Mouse (Mus musculus) bone marrow, adult 2 months (tissue): Measurements from ENCODE around the gene Aoc2. TPM values are rescaled to one million over a fixed set of nuclear protein-coding genes. Genes with fewer than 3 reads are reported as not detected.

Source experiments
- H3K27ac ChIP-seq: fragments of 200-500 bp; 2 replicates; pipeline ENCODE4 v1.5.1; 2012; ENCODE audit warnings: low read depth, mild to moderate bottlenecking, control low read depth, inconsistent platforms, low read length; ENCODE audit not compliant: control insufficient read depth, poor library complexity, insufficient read depth
- H3K4me1 ChIP-seq: fragments of 200-500 bp; 2 replicates; pipeline ENCODE4 v1.6.1; 2011; ENCODE audit warnings: low read length; ENCODE audit not compliant: control insufficient read depth, insufficient read depth
- H3K4me3 ChIP-seq: fragments of 200-500 bp; replicated peaks from 2 replicates; pipeline ENCODE3; 2011; ENCODE audit warnings: mild to moderate bottlenecking, low read depth, low read length, control low read depth; ENCODE audit not compliant: control insufficient read depth
- CTCF ChIP-seq: fragments of 200-500 bp; IDR thresholded peaks from 2 replicates; pipeline ENCODE4 v1.5.1; 2011; ENCODE audit warnings: low read length, control low read depth; ENCODE audit not compliant: control insufficient read depth, insufficient read depth
- POLR2A ChIP-seq: fragments of 200-500 bp; IDR thresholded peaks from 2 replicates; pipeline ENCODE4 v1.6.1; 2011; ENCODE audit warnings: low read depth, mild to moderate bottlenecking, control low read depth, low read length, borderline replicate concordance; ENCODE audit not compliant: control insufficient read depth
- WGBS: fragments of 180-500 bp; shearing (Covaris S2); methylation state at CpG from one replicate; pipeline ENCODE4 v1.1.7; 2018; 5-methylcytosine and 5-hydroxymethylcytosine counted together
- polyA plus RNA-seq: library from polyadenylated mRNA; stranded (reverse); fragments of >200 nt; gene quantifications from 2 replicates; pipeline ENCODE4 v1.2.4, GENCODE M21; 2011; ENCODE audit warnings: low replicate concordance; ENCODE audit not compliant: missing spikeins, insufficient read depth, insufficient read length

Aoc2 gene
- polyA plus RNA-seq, 1 experiment, result 12.4 TPM

GRCm38 (mm10) chr11:101338123-101338760 is 13.4 kb downstream of the Aoc2 start:
- no peak for TF ChIP-seq CTCF
- no peak for TF ChIP-seq POLR2A
- H3K4me1 ChIP-seq, result no peaks in the 10 kb centered on the region
- no peak overlapping the region for H3K4me3 ChIP-seq
- WGBS, result 3% methylated on average over 9 of the region's 9 CpGs
- no peak overlapping the region for H3K27ac ChIP-seq

DNA sequence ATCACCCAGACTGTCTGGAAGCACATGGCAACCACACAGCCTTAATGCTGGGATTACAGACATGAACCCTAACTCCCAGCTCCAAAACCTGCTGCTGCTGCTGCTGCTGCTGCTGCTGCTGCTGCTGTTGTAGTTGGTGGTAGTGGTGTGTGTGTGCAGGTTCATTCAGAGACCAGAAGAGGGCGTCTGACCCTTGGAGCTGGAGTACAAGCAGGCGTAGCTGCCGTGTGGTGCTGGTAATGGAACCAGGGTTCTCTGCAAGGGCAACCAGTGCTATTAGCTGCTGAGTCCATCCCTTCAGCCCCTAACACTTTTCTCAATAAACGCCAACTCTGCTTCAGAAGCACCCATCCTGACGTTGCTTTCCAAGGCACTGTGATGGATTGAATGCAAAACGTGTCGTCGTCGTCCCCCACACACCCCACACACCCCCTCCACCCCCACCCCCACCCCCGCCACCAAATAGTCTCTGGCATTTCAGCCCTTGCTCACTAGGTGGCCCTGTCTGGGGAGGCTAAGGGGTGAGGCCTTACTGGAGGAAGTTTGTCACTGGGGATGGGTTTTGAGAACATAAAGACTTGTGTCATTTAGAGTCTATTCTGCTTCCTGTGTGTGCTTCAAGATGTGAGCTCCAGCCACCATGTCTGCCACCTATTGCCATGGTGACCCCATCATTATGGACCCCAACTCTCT is 22.4 kb downstream of the Aoc2 start:
- Histone ChIP-seq H3K27ac (no peak overlapping the region), H3K4me1 (no peaks in the 10 kb centered on the region), H3K4me3 (no peak overlapping the region)
- WGBS, result 78% methylated on average over 10 of the region's 10 CpGs
- no peak for TF ChIP-seq POLR2A

GRCm38 (mm10) chr11:101348774-101349173 is 23.9 kb downstream of the Aoc2 start:
- Histone ChIP-seq H3K27ac (no peak overlapping the region), H3K4me1 (no peaks in the 10 kb centered on the region), H3K4me3 (no peak overlapping the region)
- no peak for TF ChIP-seq POLR2A
- TF ChIP-seq CTCF, result no peak
- 74% methylated on average over 7 of the region's 7 CpGs for whole genome bisulfite sequencing

DNA sequence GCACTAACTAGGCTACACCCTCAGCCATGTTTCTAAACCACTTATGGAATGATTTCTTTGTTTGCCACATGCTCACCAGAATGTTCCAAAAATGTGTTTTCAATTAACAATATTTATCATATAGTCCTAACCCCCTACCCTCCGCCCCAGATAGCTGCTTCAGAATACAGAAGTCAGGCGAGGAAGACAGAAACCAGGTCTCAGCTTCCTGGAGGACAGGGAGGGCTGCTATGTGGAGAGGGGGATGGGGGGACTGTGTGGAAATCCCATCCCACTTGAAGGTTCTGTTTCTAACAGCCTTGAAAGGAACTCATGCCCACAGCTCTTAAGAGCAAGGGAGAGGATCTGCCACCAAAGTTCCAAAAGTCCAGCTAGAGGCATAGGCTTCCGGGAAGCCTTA is 24.4 kb downstream of the Aoc2 start:
- no peak overlapping the region for H3K4me3 ChIP-seq
- no peak overlapping the region for H3K27ac ChIP-seq
- TF ChIP-seq CTCF, result no peak
- no peak for TF ChIP-seq POLR2A
- no peaks in the 10 kb centered on the region for H3K4me1 ChIP-seq
- 67% methylated on average over 3 of the region's 3 CpGs for WGBS

- H3K27ac ChIP-seq, result no peak overlapping the region
- H3K4me1 ChIP-seq, result no peaks in the 10 kb centered on the region
- no peak overlapping the region for H3K4me3 ChIP-seq
- 74% methylated on average over 11 of the region's 11 CpGs for WGBS
- no peak for TF ChIP-seq POLR2A
- TF ChIP-seq CTCF, result no peak
Observed at GRCm38 (mm10) chr11:101351100-101351720, 26.3 kb downstream of the Aoc2 start.

- no peak overlapping the region for H3K27ac ChIP-seq
- H3K4me3 ChIP-seq, result no peak overlapping the region
- H3K4me1 ChIP-seq, result no peaks in the 10 kb centered on the region
- WGBS, result 70% methylated on average over 3 of the region's 3 CpGs
- no peak for TF ChIP-seq POLR2A
- no peak for TF ChIP-seq CTCF
Observed at GRCm38 (mm10) chr11:101351721-101352111, 26.9 kb downstream of the Aoc2 start.

- 89% methylated on average over 12 of the region's 12 CpGs for WGBS
- Histone ChIP-seq H3K4me1 (peaks cover 2% of the 10 kb centered on the region; the same call in 1 of the 2 replicates), H3K4me3 (no peak overlapping the region), H3K27ac (no peak overlapping the region)
- TF ChIP-seq CTCF, result no peak
- TF ChIP-seq POLR2A, result no peak
Observed at GRCm38 (mm10) chr11:101353436-101353835, 28.6 kb downstream of the Aoc2 start.

DNA sequence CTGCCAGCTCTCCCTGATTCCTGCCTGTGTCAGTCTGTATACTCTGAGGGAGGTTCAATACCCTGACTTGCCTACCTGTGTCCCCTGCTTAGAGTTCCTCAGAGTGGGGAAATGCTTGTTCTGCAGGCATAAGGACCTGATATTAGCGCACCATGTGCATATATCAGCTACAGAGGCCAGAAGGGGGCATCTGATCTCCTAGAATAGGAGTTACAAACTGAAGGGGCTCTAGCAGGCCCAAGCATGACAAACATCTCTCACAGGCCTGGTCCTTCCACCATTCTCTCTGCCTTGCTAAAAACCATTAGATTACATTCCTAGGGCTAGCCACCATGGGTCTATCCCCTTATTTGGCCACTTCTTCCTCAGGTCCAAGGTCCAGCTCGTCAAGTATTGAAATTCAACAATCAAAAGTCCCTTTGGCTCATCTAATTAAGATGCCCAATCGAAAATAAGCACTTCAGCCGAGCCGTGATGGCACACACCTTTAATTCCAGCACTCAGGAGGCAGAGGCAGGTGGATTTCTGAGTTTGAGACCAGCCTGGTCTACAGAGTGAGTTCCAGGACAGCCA is 29.7 kb downstream of the Aoc2 start:
- WGBS, result 85% methylated on average over 5 of the region's 5 CpGs
- no peak for TF ChIP-seq POLR2A

DNA sequence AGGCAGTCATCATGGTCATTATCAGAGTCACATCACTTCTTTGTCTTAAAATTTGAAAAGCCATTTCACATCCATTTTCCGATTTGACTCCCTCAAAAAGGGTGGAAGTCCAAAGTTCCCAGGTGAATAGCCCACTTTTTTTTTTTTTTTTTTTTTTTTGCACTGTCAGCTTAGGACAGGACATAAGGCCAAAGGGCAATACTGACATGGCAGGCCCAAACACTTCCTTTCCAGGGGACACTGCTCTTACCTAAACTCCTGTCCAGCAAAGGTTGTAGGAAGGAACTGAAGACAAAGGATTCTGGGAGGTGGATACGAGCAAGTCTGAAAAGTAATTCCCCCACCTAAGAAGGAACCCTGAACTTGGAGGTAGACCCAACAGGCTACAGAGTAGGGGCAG is 31.1 kb downstream of the Aoc2 start:
- 68% methylated on average over 2 of the region's 2 CpGs for WGBS
- Histone ChIP-seq H3K4me3 (no peak overlapping the region), H3K4me1 (peaks cover 2% of the 10 kb centered on the region; the same call in 1 of the 2 replicates), H3K27ac (no peak overlapping the region)
- TF ChIP-seq CTCF (no peak), POLR2A (no peak)

More for the DNA sequence above, 29.7 kb downstream of the Aoc2 start:
- H3K27ac ChIP-seq, result no peak overlapping the region
- H3K4me3 ChIP-seq, result no peak overlapping the region
- H3K4me1 ChIP-seq, result peaks cover 2% of the 10 kb centered on the region; the same call in 1 of the 2 replicates
